Comparison of ENCODE assay signal across 1 mouse cellular context in genomic region chr8:71595862-71596261, GRCm38 (mm10).
TF ChIP-seq lines count a peak whose summit lies in the region.

No protein-coding gene starts in this region.

TF ChIP-seq in C2C12, 6 proteins besides CTCF, POLR2A, EP300 and RAD21 (continued from another document):
- TF ChIP-seq MYOG (IDR thresholded peaks at IDR 0.05; ENCODE audit: control insufficient read depth, extremely low read depth, insufficient read length): no peak
- no peak for TF ChIP-seq FOSL1 (IDR thresholded peaks at IDR 0.05; ENCODE audit: insufficient read depth, low read length, poor library complexity, severe bottlenecking)
